Mouse (Mus musculus) neural tube, embryonic 14.5 days (tissue): ENCODE data around the gene Ldb3. TPM values are rescaled to one million over a fixed set of nuclear protein-coding genes. Genes with fewer than 3 reads are reported as not detected.

Source experiments
- ATAC-seq: fragments of 200-750 bp; cut with Nextera tagmentation; 2 replicates; pipeline ENCODE4 v1.8.0; 2017; ENCODE audit warnings: low read depth, mild to moderate bottlenecking, moderate TSS enrichment, moderate library complexity
- H3K27ac ChIP-seq: fragments of 300-500 bp; sonication (generic); 2 replicates; pipeline ENCODE4 v1.5.1; 2014; ENCODE audit warnings: low read depth, mild to moderate bottlenecking, control low read depth, low read length, moderate library complexity, mixed read lengths
- H3K27me3 ChIP-seq: fragments of 300-500 bp; sonication (generic); 2 replicates; pipeline ENCODE4 v1.6.1; 2014; ENCODE audit warnings: low read length; ENCODE audit not compliant: control insufficient read depth, insufficient read depth
- H3K36me3 ChIP-seq: fragments of 300-500 bp; sonication (generic); 2 replicates; pipeline ENCODE4 v1.6.1; 2014; ENCODE audit warnings: low read length, mixed read lengths; ENCODE audit not compliant: control insufficient read depth, insufficient read depth
- H3K4me1 ChIP-seq: fragments of 300-500 bp; sonication (generic); 2 replicates; pipeline ENCODE4 v1.6.1; 2014; ENCODE audit warnings: low read length; ENCODE audit not compliant: control insufficient read depth, insufficient read depth
- H3K4me2 ChIP-seq: fragments of 300-500 bp; sonication (generic); 2 replicates; pipeline ENCODE4 v1.6.1; 2014; ENCODE audit warnings: mild to moderate bottlenecking, low read depth, low read length, control low read depth
- H3K4me3 ChIP-seq: fragments of 300-500 bp; sonication (generic); 2 replicates; pipeline ENCODE4 v1.5.1; 2014; ENCODE audit warnings: low read depth, low read length, control low read depth, mixed read lengths
- H3K9ac ChIP-seq: fragments of 300-500 bp; sonication (generic); replicated peaks from 2 replicates; pipeline ENCODE4 v1.6.1; 2014; ENCODE audit warnings: low read depth, mild to moderate bottlenecking, control low read depth, low read length, mixed read lengths
- H3K9me3 ChIP-seq: fragments of 300-500 bp; sonication (generic); 2 replicates; pipeline ENCODE4 v1.6.1; 2016; ENCODE audit warnings: low read length; ENCODE audit not compliant: control insufficient read depth
- WGBS: fragments of 180-500 bp; shearing (Covaris S2); extraction: QIAGEN DNeasy Blood & Tissue Kit; methylation state at CpG from one replicate; pipeline ENCODE4 v1.1.7; 2014; 5-methylcytosine and 5-hydroxymethylcytosine counted together
- polyA plus RNA-seq: library from polyadenylated mRNA; unstranded; fragments of >200 nt; fragmentation: Nextera tagmentation; extraction: Ambion mirVana; gene quantifications from 2 replicates; pipeline ENCODE4 v1.2.1, GENCODE M21; 2014

Ldb3 gene
- polyA plus RNA-seq, 1 experiment from 2014 or later, result 0.91 TPM

GRCm38 (mm10) chr14:34618808-34619207 lies 30.3 kb upstream of the Ldb3 start:
- Histone ChIP-seq H3K4me3 (no peak overlapping the region), H3K9ac (no peak overlapping the region), H3K27me3 (0 out of 2 replicates have a peak, but pooled peaks cover 4% of the 10 kb centered on the region), H3K4me2 (no peak overlapping the region), H3K4me1 (0 out of 2 replicates have a peak, but pooled peaks cover 3% of the 10 kb centered on the region), H3K36me3 (no peaks in the 10 kb centered on the region), H3K27ac (no peak overlapping the region), H3K9me3 (no peaks in the 10 kb centered on the region)
- WGBS, result 41% methylated on average over 9 of the region's 9 CpGs
- ATAC-seq, result no peak

- no peaks in the 10 kb centered on the region for H3K9me3 ChIP-seq
- no peaks in the 10 kb centered on the region for H3K36me3 ChIP-seq
- H3K4me3 ChIP-seq, result no peak overlapping the region
- ATAC-seq, result peak; percentile 85
- H3K27me3 ChIP-seq, result 0 out of 2 replicates have a peak, but pooled peaks cover 4% of the 10 kb centered on the region
- no peak overlapping the region for H3K4me2 ChIP-seq
- 0% methylated on average over 8 of the region's 8 CpGs for WGBS
- H3K9ac ChIP-seq, result no peak overlapping the region
- H3K27ac ChIP-seq, result no peak overlapping the region
- H3K4me1 ChIP-seq, result 0 out of 2 replicates have a peak, but pooled peaks cover 3% of the 10 kb centered on the region
Measured at GRCm38 (mm10) chr14:34616821-34617220, 28.3 kb upstream of the Ldb3 start.

GRCm38 (mm10) chr14:34615625-34616024 lies 27.1 kb upstream of the Ldb3 start:
- H3K9me3 ChIP-seq, result no peaks in the 10 kb centered on the region
- 0 out of 2 replicates have a peak, but pooled peaks cover 4% of the 10 kb centered on the region for H3K27me3 ChIP-seq
- WGBS, result 64% methylated on average over 4 of the region's 4 CpGs
- no peak overlapping the region for H3K4me3 ChIP-seq
- no peak overlapping the region for H3K4me2 ChIP-seq
- no peak overlapping the region for H3K27ac ChIP-seq
- no peaks in the 10 kb centered on the region for H3K36me3 ChIP-seq
- H3K4me1 ChIP-seq, result 0 out of 2 replicates have a peak, but pooled peaks cover 3% of the 10 kb centered on the region
- no peak overlapping the region for H3K9ac ChIP-seq
- no peak for ATAC-seq

GRCm38 (mm10) chr14:34615082-34615481 lies 26.6 kb upstream of the Ldb3 start:
- Histone ChIP-seq H3K4me1 (0 out of 2 replicates have a peak, but pooled peaks cover 3% of the 10 kb centered on the region), H3K27me3 (0 out of 2 replicates have a peak, but pooled peaks cover 4% of the 10 kb centered on the region), H3K27ac (no peak overlapping the region), H3K9ac (no peak overlapping the region), H3K9me3 (no peaks in the 10 kb centered on the region), H3K36me3 (no peaks in the 10 kb centered on the region), H3K4me2 (peak overlapping the region; percentile 26; the same call in 1 of the 2 replicates), H3K4me3 (no peak overlapping the region)
- ATAC-seq, result no peak
- WGBS, result 4% methylated on average over 13 of the region's 13 CpGs

GRCm38 (mm10) chr14:34614551-34614950 lies 26.1 kb upstream of the Ldb3 start:
- no peaks in the 10 kb centered on the region for H3K9me3 ChIP-seq
- peak overlapping the region; percentile 26; the same call in 1 of the 2 replicates for H3K4me2 ChIP-seq
- H3K9ac ChIP-seq, result no peak overlapping the region
- 10% methylated on average over 15 of the region's 15 CpGs for WGBS
- 0 out of 2 replicates have a peak, but pooled peaks cover 3% of the 10 kb centered on the region for H3K4me1 ChIP-seq
- H3K27ac ChIP-seq, result no peak overlapping the region
- no peak for ATAC-seq
- H3K36me3 ChIP-seq, result no peaks in the 10 kb centered on the region
- H3K4me3 ChIP-seq, result no peak overlapping the region
- H3K27me3 ChIP-seq, result 0 out of 2 replicates have a peak, but pooled peaks cover 4% of the 10 kb centered on the region

- 65% methylated on average over 6 of the region's 6 CpGs for WGBS
- Histone ChIP-seq H3K36me3 (no peaks in the 10 kb centered on the region), H3K9ac (no peak overlapping the region), H3K27ac (no peak overlapping the region), H3K4me2 (no peak overlapping the region), H3K27me3 (0 out of 2 replicates have a peak, but pooled peaks cover 4% of the 10 kb centered on the region), H3K4me3 (no peak overlapping the region), H3K9me3 (no peaks in the 10 kb centered on the region), H3K4me1 (0 out of 2 replicates have a peak, but pooled peaks cover 3% of the 10 kb centered on the region)
- no peak for ATAC-seq
Measured at GRCm38 (mm10) chr14:34613523-34613922, 25.0 kb upstream of the Ldb3 start.

GRCm38 (mm10) chr14:34612222-34612621 lies 23.7 kb upstream of the Ldb3 start:
- no peak overlapping the region for H3K4me2 ChIP-seq
- 52% methylated on average over 4 of the region's 4 CpGs for WGBS
- H3K27ac ChIP-seq, result no peak overlapping the region
- H3K9ac ChIP-seq, result no peak overlapping the region
- no peaks in the 10 kb centered on the region for H3K36me3 ChIP-seq
- 0 out of 2 replicates have a peak, but pooled peaks cover 2% of the 10 kb centered on the region for H3K4me1 ChIP-seq
- ATAC-seq, result no peak
- H3K9me3 ChIP-seq, result no peaks in the 10 kb centered on the region
- 0 out of 2 replicates have a peak, but pooled peaks cover 4% of the 10 kb centered on the region for H3K27me3 ChIP-seq
- H3K4me3 ChIP-seq, result no peak overlapping the region

- no peak for ATAC-seq
- Histone ChIP-seq H3K4me1 (no peaks in the 10 kb centered on the region), H3K27ac (no peak overlapping the region), H3K4me3 (no peak overlapping the region), H3K9ac (no peak overlapping the region), H3K4me2 (no peak overlapping the region), H3K9me3 (no peaks in the 10 kb centered on the region), H3K36me3 (no peaks in the 10 kb centered on the region), H3K27me3 (0 out of 2 replicates have a peak, but pooled peaks cover 4% of the 10 kb centered on the region)
- 90% methylated on average over 4 of the region's 4 CpGs for WGBS
Measured at GRCm38 (mm10) chr14:34611591-34611990, 23.1 kb upstream of the Ldb3 start.

GRCm38 (mm10) chr14:34601910-34602309 lies 13.4 kb upstream of the Ldb3 start:
- Histone ChIP-seq H3K4me3 (no peak overlapping the region), H3K9ac (no peak overlapping the region), H3K36me3 (no peaks in the 10 kb centered on the region), H3K9me3 (no peaks in the 10 kb centered on the region), H3K4me2 (no peak overlapping the region), H3K27ac (no peak overlapping the region), H3K4me1 (no peaks in the 10 kb centered on the region), H3K27me3 (no peaks in the 10 kb centered on the region)
- 97% methylated on average over 7 of the region's 7 CpGs for WGBS
- ATAC-seq, result no peak
